Mouse (Mus musculus): Measurements from ENCODE around the gene Flt1. TPM values are rescaled to one million over a fixed set of nuclear protein-coding genes. Genes with fewer than 3 reads are reported as not detected.

Gene Flt1
- polyA plus RNA-seq, 1 experiment from 2014 or later = 10.1 TPM

DNA sequence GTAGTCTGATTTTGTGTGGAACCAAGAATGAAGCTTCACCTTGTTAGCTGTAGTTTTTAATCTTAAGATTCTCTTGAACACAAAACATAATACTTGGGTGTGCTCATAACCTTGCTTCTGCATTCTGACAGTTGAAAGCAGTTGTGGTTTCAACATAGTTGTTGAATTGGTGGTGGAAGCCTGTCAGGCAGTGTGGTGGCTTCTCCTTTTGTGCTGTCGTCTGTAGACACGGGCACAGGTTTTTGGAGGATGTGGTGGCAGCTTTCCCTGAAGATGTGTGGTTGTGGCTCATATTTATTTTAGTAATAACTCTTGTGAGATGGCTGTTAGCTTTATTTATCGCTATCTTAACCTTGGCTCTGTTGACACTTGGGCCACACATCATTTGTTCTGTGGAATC lies 198.0 kb downstream of the Flt1 start:
- H3K9me3 ChIP-seq (ENCODE audit: control insufficient read depth, low read length) = no peaks in the 10 kb centered on the region
- WGBS = 92% methylated on average over 3 of the region's 3 CpGs
- ATAC-seq (replicated peaks; ENCODE audit: low FRiP score) (no peak), DNase-seq (ENCODE audit: low spot score) (no peak)
- H3K4me2 ChIP-seq (ENCODE audit: low read depth, low read length, severe bottlenecking) = no peak overlapping the region
- H3K36me3 ChIP-seq (ENCODE audit: control insufficient read depth, insufficient read depth, low read length) = no peaks in the 10 kb centered on the region; the same call in 1 of the 2 replicates
- no peak overlapping the region for H3K27ac ChIP-seq (ENCODE audit: low read depth, low read length)
- no peak overlapping the region for H3K9ac ChIP-seq (ENCODE audit: low read length)
- H3K4me1 ChIP-seq (replicated peaks; ENCODE audit: control insufficient read depth, insufficient read depth, low read length) = no peaks in the 10 kb centered on the region
- no peak overlapping the region for H3K4me3 ChIP-seq (ENCODE audit: low read depth, low read length)
- no peaks in the 10 kb centered on the region for H3K27me3 ChIP-seq (ENCODE audit: control insufficient read depth, insufficient read depth, low read length)

DNA sequence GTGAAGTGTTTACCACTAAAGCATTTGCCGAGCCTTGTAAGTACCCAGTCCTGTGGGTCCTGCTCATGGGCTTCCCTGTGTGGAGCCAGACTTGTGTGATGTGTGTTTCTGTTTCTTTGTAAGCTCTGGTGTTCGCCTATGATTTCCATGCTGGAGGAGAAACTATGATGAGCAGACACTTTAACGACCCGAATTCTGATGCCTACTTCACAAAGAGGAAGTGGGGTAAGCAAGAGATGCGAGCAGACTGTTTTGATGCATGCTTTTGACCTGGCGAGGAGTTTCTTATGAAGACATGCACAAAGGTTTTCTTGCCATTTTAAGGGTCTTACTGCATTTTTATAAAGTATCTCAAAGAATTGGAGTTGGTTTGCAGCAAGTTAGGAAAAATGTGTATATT lies 198.8 kb downstream of the Flt1 start:
- no peak overlapping the region for H3K4me3 ChIP-seq (ENCODE audit: low read depth, low read length)
- H3K4me2 ChIP-seq (ENCODE audit: low read depth, low read length, severe bottlenecking) = no peak overlapping the region
- ATAC-seq (replicated peaks; ENCODE audit: low FRiP score) = no peak
- no peaks in the 10 kb centered on the region for H3K27me3 ChIP-seq (ENCODE audit: control insufficient read depth, insufficient read depth, low read length)
- no peaks in the 10 kb centered on the region; the same call in 1 of the 2 replicates for H3K36me3 ChIP-seq (ENCODE audit: control insufficient read depth, insufficient read depth, low read length)
- H3K9ac ChIP-seq (ENCODE audit: low read length) = no peak overlapping the region
- H3K4me1 ChIP-seq (replicated peaks; ENCODE audit: control insufficient read depth, insufficient read depth, low read length) = no peaks in the 10 kb centered on the region
- DNase-seq (ENCODE audit: low spot score) = no peak
- 90% methylated on average over 6 of the region's 6 CpGs for WGBS
- H3K27ac ChIP-seq (ENCODE audit: low read depth, low read length) = no peak overlapping the region
- H3K9me3 ChIP-seq (ENCODE audit: control insufficient read depth, low read length) = no peaks in the 10 kb centered on the region

Other genes starting within 250 kb of the Flt1 start
- 430 and 492 TPM in 2 replicates for gene Pomp, start 134.4 kb upstream of the Flt1 start, polyA plus RNA-seq (2014; fragmentation: Nextera tagmentation; extraction: Ambion mirVana)
- gene Slc46a3, start 168.8 kb upstream of the Flt1 start, polyA plus RNA-seq (2014; fragmentation: Nextera tagmentation; extraction: Ambion mirVana) = 3.0 and 5.3 TPM in 2 replicates
- 8.1 and 8.4 TPM in 2 replicates for gene Mtus2, start 231.3 kb upstream of the Flt1 start, polyA plus RNA-seq (2014; fragmentation: Nextera tagmentation; extraction: Ambion mirVana)